Mouse (Mus musculus) lung, embryonic 14.5 days (tissue): ENCODE data around the gene Cog1. TPM values are rescaled to one million over a fixed set of nuclear protein-coding genes. Genes with fewer than 3 reads are reported as not detected.
A peak's percentile ranks its signal among the peaks of the same experiment; 100 is the strongest.

ENCODE experiments used
- ATAC-seq: fragments of 200-750 bp; cut with Nextera tagmentation; 2 replicates; pipeline ENCODE4 v1.8.0; 2017; ENCODE audit warnings: mild to moderate bottlenecking, moderate TSS enrichment, moderate library complexity; ENCODE audit not compliant: insufficient read depth
- DNase-seq: peaks from one replicate; pipeline ENCODE4 v3.0.0-alpha.2; 2015
- H3K27ac ChIP-seq: fragments of 300-500 bp; sonication (generic); 2 replicates; pipeline ENCODE4 v1.5.1; 2014; ENCODE audit warnings: low read depth, mild to moderate bottlenecking, moderate library complexity
- H3K27me3 ChIP-seq: fragments of 300-500 bp; sonication (generic); 2 replicates; pipeline ENCODE4 v1.6.1; 2014; ENCODE audit warnings: low read length, control low read depth; ENCODE audit not compliant: insufficient read depth
- H3K36me3 ChIP-seq: fragments of 300-500 bp; sonication (generic); 2 replicates; pipeline ENCODE4 v1.6.1; 2014; ENCODE audit warnings: control low read depth; ENCODE audit not compliant: insufficient read depth
- H3K4me1 ChIP-seq: fragments of 300-500 bp; sonication (generic); 2 replicates; pipeline ENCODE4 v1.6.1; 2014; ENCODE audit warnings: antibody characterized with exemption, control low read depth; ENCODE audit not compliant: insufficient read depth
- H3K4me2 ChIP-seq: fragments of 300-500 bp; sonication (generic); 2 replicates; pipeline ENCODE4 v1.6.1; 2014; ENCODE audit warnings: mild to moderate bottlenecking
- H3K4me3 ChIP-seq: fragments of 300-500 bp; sonication (generic); 2 replicates; pipeline ENCODE4 v1.5.1; 2014; ENCODE audit warnings: low read depth, low read length
- H3K9ac ChIP-seq: fragments of 300-500 bp; sonication (generic); 2 replicates; pipeline ENCODE4 v1.6.1; 2014
- H3K9me3 ChIP-seq: fragments of 300-500 bp; sonication (generic); 2 replicates; pipeline ENCODE4 v1.6.1; 2016; ENCODE audit warnings: low read depth, low read length, control low read depth
- CTCF ChIP-seq: IDR thresholded peaks from 2 replicates; pipeline ENCODE4 v1.5.1; 2016; ENCODE audit warnings: antibody characterized with exemption, low read depth
- WGBS: fragments of 180-500 bp; shearing (Covaris S2); extraction: QIAGEN DNeasy Blood & Tissue Kit; methylation state at CpG from one replicate; pipeline ENCODE4 v1.1.7; 2014; 5-methylcytosine and 5-hydroxymethylcytosine counted together
- polyA plus RNA-seq: library from polyadenylated mRNA; unstranded; fragments of >200 nt; fragmentation: Nextera tagmentation; extraction: Ambion mirVana; gene quantifications from 2 replicates; pipeline ENCODE4 v1.2.1, GENCODE M21; 2014

Cog1 gene
- polyA plus RNA-seq, 1 experiment from 2014 or later, result 28.4 TPM

- peak; percentile 67 for ATAC-seq
- H3K9me3 ChIP-seq, result no peaks in the 10 kb centered on the region
- no peak overlapping the region for H3K9ac ChIP-seq
- TF ChIP-seq CTCF, result no peak
- peak overlapping the region; percentile 52; the same call in 1 of the 2 replicates for H3K4me2 ChIP-seq
- H3K4me1 ChIP-seq, result peaks cover 13% of the 10 kb centered on the region
- H3K4me3 ChIP-seq, result no peak overlapping the region
- peak; percentile 72 for DNase-seq
- WGBS, result 56% methylated on average over 10 of the region's 10 CpGs
- H3K27me3 ChIP-seq, result no peaks in the 10 kb centered on the region
- peak overlapping the region; percentile 81 for H3K27ac ChIP-seq
- H3K36me3 ChIP-seq, result no peaks in the 10 kb centered on the region
Measured at GRCm38 (mm10) chr11:113611112-113611646, 37.8 kb upstream of the Cog1 start.

GRCm38 (mm10) chr11:113611664-113612611, 37.0 kb upstream of the Cog1 start:
- 6% methylated on average over 24 of the region's 24 CpGs for WGBS
- Histone ChIP-seq H3K4me1 (peaks cover 13% of the 10 kb centered on the region), H3K27me3 (no peaks in the 10 kb centered on the region), H3K27ac (peak overlapping the region; percentile 81), H3K36me3 (no peaks in the 10 kb centered on the region), H3K9ac (no peak overlapping the region; the same call in 1 of the 2 replicates), H3K4me3 (peak overlapping the region; percentile 0; the same call in 1 of the 2 replicates), H3K9me3 (no peaks in the 10 kb centered on the region), H3K4me2 (peak overlapping the region; percentile 52)
- ATAC-seq (peak; percentile 78), DNase-seq (peak; percentile 83)
- TF ChIP-seq CTCF, result peak; percentile 76

- 61% methylated on average over 6 of the region's 6 CpGs for WGBS
- no peak overlapping the region for H3K9ac ChIP-seq
- no peak overlapping the region for H3K4me3 ChIP-seq
- H3K27me3 ChIP-seq, result peaks cover 17% of the 10 kb centered on the region
- H3K27ac ChIP-seq, result no peak overlapping the region
- no peak for TF ChIP-seq CTCF
- ATAC-seq (no peak), DNase-seq (no peak)
- H3K9me3 ChIP-seq, result no peaks in the 10 kb centered on the region
- peaks cover 13% of the 10 kb centered on the region for H3K4me1 ChIP-seq
- no peaks in the 10 kb centered on the region for H3K36me3 ChIP-seq
- no peak overlapping the region for H3K4me2 ChIP-seq
Measured at GRCm38 (mm10) chr11:113614476-113614875, 34.5 kb upstream of the Cog1 start.

GRCm38 (mm10) chr11:113617132-113617911, 31.6 kb upstream of the Cog1 start:
- 0 out of 2 replicates have a peak, but pooled peaks cover 1% of the 10 kb centered on the region for H3K4me1 ChIP-seq
- TF ChIP-seq CTCF, result peak; percentile 58
- no peak overlapping the region for H3K9ac ChIP-seq
- ATAC-seq (no peak), DNase-seq (peak; percentile 86)
- no peaks in the 10 kb centered on the region for H3K9me3 ChIP-seq
- H3K4me2 ChIP-seq, result no peak overlapping the region
- no peak overlapping the region for H3K4me3 ChIP-seq
- peaks cover 37% of the 10 kb centered on the region for H3K27me3 ChIP-seq
- 38% methylated on average over 14 of the region's 14 CpGs for WGBS
- H3K36me3 ChIP-seq, result no peaks in the 10 kb centered on the region
- no peak overlapping the region for H3K27ac ChIP-seq

- no peak for TF ChIP-seq CTCF
- Histone ChIP-seq H3K9ac (no peak overlapping the region), H3K36me3 (no peaks in the 10 kb centered on the region), H3K4me3 (peak overlapping the region; percentile 44), H3K4me1 (no peaks in the 10 kb centered on the region), H3K9me3 (no peaks in the 10 kb centered on the region), H3K27me3 (peaks cover 37% of the 10 kb centered on the region), H3K27ac (no peak overlapping the region), H3K4me2 (peak overlapping the region; percentile 83)
- DNase-seq, result no peak
- WGBS, result 31% methylated on average over 4 of the region's 4 CpGs
- ATAC-seq, result no peak
Measured at GRCm38 (mm10) chr11:113618303-113618671, 30.7 kb upstream of the Cog1 start.

GRCm38 (mm10) chr11:113618672-113619419, 30.1 kb upstream of the Cog1 start, which contains the start of gene Sstr2:
TSS of gene Sstr2 (plus strand) at chr11:113619342.
- peaks cover 37% of the 10 kb centered on the region for H3K27me3 ChIP-seq

More at GRCm38 (mm10) chr11:113618672-113619419, 30.1 kb upstream of the Cog1 start, which contains the start of gene Sstr2:
- DNase-seq (peak; percentile 81), ATAC-seq (peak; percentile 66)
- WGBS, result under 1% methylated on average over 54 of the region's 54 CpGs
- Histone ChIP-seq H3K9ac (peak within 1 kb of the TSS; percentile 48), H3K36me3 (no peaks in the 10 kb centered on the region), H3K9me3 (no peaks in the 10 kb centered on the region), H3K4me1 (no peaks in the 10 kb centered on the region), H3K4me3 (peak within 1 kb of the TSS; percentile 44), H3K4me2 (peak within 1 kb of the TSS; percentile 83), H3K27ac (no peak within 1 kb of the TSS)
- TF ChIP-seq CTCF, result no peak
